Mouse (Mus musculus) kidney, embryonic 15.5 days (tissue): ENCODE measurements around the gene Sct. TPM values are rescaled to one million over a fixed set of nuclear protein-coding genes. Genes with fewer than 3 reads are reported as not detected.
A peak's percentile ranks its signal among the peaks of the same experiment; 100 is the strongest.
"Not testable (repeated sequence)": the region's sequence is repeated elsewhere in the genome, so short reads cannot be mapped to it uniquely, and the experiment has no call there.

Experiments
- ATAC-seq: fragments of 200-750 bp; cut with Nextera tagmentation; replicated peaks from 2 replicates; pipeline ENCODE4 v1.8.0; 2017; ENCODE audit warnings: moderate TSS enrichment; ENCODE audit not compliant: low FRiP score
- H3K27ac ChIP-seq: fragments of 300-500 bp; sonication (generic); 2 replicates; pipeline ENCODE4 v1.5.1; 2015; ENCODE audit warnings: mild to moderate bottlenecking, inconsistent platforms
- H3K27me3 ChIP-seq: fragments of 300-500 bp; sonication (generic); 2 replicates; pipeline ENCODE4 v1.6.1; 2015; ENCODE audit warnings: inconsistent platforms
- H3K36me3 ChIP-seq: fragments of 300-500 bp; sonication (generic); 2 replicates; pipeline ENCODE4 v1.6.1; 2015; ENCODE audit warnings: inconsistent platforms
- H3K4me1 ChIP-seq: fragments of 300-500 bp; sonication (generic); 2 replicates; pipeline ENCODE4 v1.6.1; 2015; ENCODE audit warnings: inconsistent platforms
- H3K4me2 ChIP-seq: fragments of 300-500 bp; sonication (generic); 2 replicates; pipeline ENCODE4 v1.6.1; 2015; ENCODE audit warnings: moderate library complexity, mild to moderate bottlenecking, inconsistent platforms
- H3K4me3 ChIP-seq: fragments of 300-500 bp; sonication (generic); replicated peaks from 2 replicates; pipeline ENCODE4 v1.5.1; 2015; ENCODE audit warnings: mild to moderate bottlenecking, inconsistent platforms
- H3K9ac ChIP-seq: fragments of 300-500 bp; sonication (generic); 2 replicates; pipeline ENCODE4 v1.6.1; 2015; ENCODE audit warnings: mild to moderate bottlenecking, inconsistent platforms
- H3K9me3 ChIP-seq: fragments of 300-500 bp; sonication (generic); replicated peaks from 2 replicates; pipeline ENCODE4 v1.6.1; 2016; ENCODE audit warnings: inconsistent platforms
- WGBS: fragments of 180-500 bp; shearing (Covaris S2); methylation state at CpG from one replicate; pipeline ENCODE4 v1.1.7; 2015; ENCODE audit warnings: mixed read lengths; 5-methylcytosine and 5-hydroxymethylcytosine counted together
- polyA plus RNA-seq: library from polyadenylated mRNA; unstranded; fragments of >200 nt; fragmentation: Nextera tagmentation; extraction: Ambion mirVana; gene quantifications from 2 replicates; pipeline ENCODE4 v1.2.1, GENCODE M21; 2015

Gene Sct
- polyA plus RNA-seq, 1 experiment from 2014 or later, result 41.1 TPM

DNA sequence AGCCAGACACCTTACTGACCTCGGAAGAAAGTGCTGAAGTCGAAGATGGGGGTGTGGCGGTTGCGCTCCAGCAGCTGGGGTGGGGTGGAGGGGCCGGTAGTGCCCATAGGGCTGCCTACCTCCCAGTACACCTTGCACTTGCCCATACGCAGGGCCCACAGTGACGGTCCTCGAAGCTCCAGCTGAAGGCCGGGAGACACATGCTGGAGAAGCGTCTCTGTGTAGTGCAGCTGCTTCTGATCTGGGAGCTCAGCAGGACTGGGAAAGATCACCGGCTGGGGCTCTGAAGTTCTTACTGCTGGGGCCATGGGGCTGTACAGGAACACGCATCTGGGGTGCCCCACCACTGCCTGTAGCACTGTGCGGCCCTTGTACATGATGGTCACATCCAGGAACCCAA, 15.3 kb downstream of the Sct start:
- Histone ChIP-seq H3K36me3 (peaks cover 57% of the 10 kb centered on the region), H3K27ac (no peak overlapping the region), H3K4me3 (no peak overlapping the region), H3K9ac (no peak overlapping the region), H3K4me2 (no peak overlapping the region), H3K27me3 (no peaks in the 10 kb centered on the region), H3K9me3 (no peaks in the 10 kb centered on the region), H3K4me1 (peaks cover 24% of the 10 kb centered on the region)
- WGBS, result 92% methylated on average over 13 of the region's 13 CpGs
- no peak; the same call in 1 of the 2 replicates for ATAC-seq

DNA sequence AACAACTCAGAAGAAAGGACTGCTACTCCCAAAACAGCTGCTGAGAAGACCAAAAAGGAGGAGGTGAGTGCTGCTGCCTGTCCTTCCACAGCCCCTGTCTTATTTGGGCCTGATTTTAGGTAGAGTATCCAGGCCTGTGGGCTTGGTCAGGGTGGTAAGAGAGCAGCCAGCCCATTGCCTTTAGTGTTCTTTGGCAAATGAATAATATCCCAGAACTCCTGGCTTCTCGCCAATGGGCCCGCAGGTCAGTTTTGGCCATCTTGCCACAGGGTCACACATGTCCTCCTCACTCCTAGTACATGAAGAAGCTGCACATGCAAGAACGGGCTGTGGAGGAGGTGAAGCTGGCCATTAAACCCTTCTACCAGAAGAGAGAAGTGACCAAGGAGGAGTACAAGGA, 17.5 kb downstream of the Sct start:
- Histone ChIP-seq H3K27me3 (no peaks in the 10 kb centered on the region), H3K4me1 (peaks cover 22% of the 10 kb centered on the region), H3K36me3 (peaks cover 79% of the 10 kb centered on the region), H3K4me3 (no peak overlapping the region), H3K9ac (no peak overlapping the region), H3K4me2 (no peak overlapping the region), H3K27ac (no peak overlapping the region), H3K9me3 (no peaks in the 10 kb centered on the region)
- no peak for ATAC-seq
- WGBS, result 88% methylated on average over 3 of the region's 3 CpGs

DNA sequence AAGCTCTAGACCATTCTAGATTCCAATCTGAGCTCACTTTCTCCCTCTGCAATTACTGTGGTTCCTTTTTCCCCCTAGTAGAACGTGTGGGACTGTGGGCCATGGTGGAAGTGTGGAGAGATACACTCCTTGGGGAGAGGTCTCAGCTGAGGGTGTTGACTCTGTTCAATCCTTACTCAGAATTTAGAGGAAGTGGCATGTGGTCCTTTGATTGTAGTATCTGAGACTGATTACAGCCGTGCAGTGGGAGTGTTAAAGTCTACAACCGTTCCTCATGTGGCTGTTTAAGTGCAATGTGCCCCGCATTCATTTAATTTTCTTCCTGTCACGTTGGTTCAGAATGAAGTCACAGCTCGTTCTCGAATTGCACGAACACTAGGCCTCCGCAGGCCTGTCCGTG, 22.8 kb downstream of the Sct start:
- H3K4me3 ChIP-seq, result no peak overlapping the region

DNA sequence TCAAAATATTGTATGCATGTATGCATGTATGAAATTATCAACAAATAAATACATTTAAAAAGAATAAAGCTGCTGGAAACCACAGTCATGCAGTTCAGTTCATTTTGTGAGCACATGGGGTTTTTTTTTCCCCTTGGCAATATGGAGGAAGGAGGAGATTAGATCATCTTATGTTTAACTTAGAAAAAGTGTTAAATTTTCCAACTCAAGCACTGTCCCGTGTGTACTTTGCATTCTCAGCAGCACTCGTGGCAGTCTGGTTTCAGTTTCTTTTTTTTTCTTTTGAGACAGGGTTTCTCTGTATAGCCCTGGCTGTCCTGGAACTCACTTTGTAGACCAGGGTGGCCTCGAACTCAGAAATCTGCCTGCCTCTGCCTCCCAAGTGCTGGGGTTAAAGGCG, 28.4 kb downstream of the Sct start:
- ATAC-seq, H3K4me3 ChIP-seq, H3K27ac ChIP-seq, H3K4me2 ChIP-seq, H3K9me3 ChIP-seq, H3K4me1 ChIP-seq, H3K9ac ChIP-seq, H3K27me3 ChIP-seq: not testable (repeated sequence)
- WGBS, result 92% methylated on average over 4 of the region's 4 CpGs
- H3K36me3 ChIP-seq, result peaks cover 98% of the 10 kb centered on the region

More for the DNA sequence above, 22.8 kb downstream of the Sct start:
- WGBS, result 93% methylated on average over 10 of the region's 10 CpGs
- Histone ChIP-seq H3K36me3 (peaks cover 98% of the 10 kb centered on the region), H3K27me3 (no peaks in the 10 kb centered on the region), H3K27ac (no peak overlapping the region), H3K9ac (no peak overlapping the region), H3K4me1 (no peaks in the 10 kb centered on the region), H3K4me2 (no peak overlapping the region), H3K9me3 (no peaks in the 10 kb centered on the region)
- ATAC-seq, result no peak

DNA sequence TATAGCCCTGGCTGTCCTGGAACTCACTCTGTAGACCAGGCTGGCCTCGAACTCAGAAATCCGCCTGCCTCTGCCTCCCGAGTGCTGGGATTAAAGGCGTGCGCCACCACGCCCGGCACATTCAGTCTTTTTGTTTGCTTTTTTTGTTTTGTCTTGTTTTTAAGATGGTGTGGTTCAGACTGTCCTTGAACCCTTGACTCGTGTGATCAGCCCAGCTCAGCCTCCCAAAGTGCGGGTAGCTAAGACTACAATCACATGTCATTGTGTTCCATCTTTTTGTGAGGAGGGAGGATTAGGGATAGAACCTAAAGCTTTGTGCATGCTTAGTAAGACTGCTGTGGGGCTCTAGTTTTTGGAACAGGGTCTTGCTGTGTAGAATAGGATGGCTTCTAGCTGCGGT, 47.4 kb downstream of the Sct start:
- 95% methylated on average over 10 of the region's 10 CpGs for WGBS
- no peak for ATAC-seq
- H3K4me3 ChIP-seq, result no peak overlapping the region
- H3K9ac ChIP-seq, result no peak overlapping the region
- peaks cover 61% of the 10 kb centered on the region for H3K36me3 ChIP-seq
- H3K4me2 ChIP-seq, result no peak overlapping the region
- H3K27ac ChIP-seq, result no peak overlapping the region
- H3K27me3 ChIP-seq, result no peaks in the 10 kb centered on the region
- peaks cover 24% of the 10 kb centered on the region for H3K4me1 ChIP-seq
- no peaks in the 10 kb centered on the region for H3K9me3 ChIP-seq

DNA sequence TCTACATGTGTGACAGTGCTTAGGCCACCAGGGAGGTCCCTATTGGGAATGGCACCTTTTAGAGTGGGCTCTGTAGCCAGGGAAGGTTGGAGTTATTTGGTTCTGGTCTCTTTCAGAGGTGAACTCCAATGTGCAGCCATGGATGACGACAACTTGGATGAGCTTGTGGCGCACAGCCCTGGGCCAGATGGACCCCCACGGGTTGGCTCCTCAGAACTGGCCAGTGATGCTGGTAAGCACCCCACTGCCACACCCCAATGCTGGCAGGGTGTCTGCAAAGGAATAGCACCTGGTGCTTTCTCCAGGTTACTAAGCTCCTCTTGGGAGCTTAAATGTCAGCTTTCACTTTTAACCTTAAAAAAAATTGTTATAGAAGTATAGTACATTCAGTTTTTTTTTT, 47.8 kb downstream of the Sct start:
- no peak for ATAC-seq
- Histone ChIP-seq H3K27me3 (no peaks in the 10 kb centered on the region), H3K9me3 (no peaks in the 10 kb centered on the region), H3K36me3 (peaks cover 57% of the 10 kb centered on the region), H3K9ac (no peak overlapping the region), H3K4me1 (peaks cover 24% of the 10 kb centered on the region), H3K4me2 (no peak overlapping the region), H3K27ac (no peak overlapping the region), H3K4me3 (no peak overlapping the region)
- 86% methylated on average over 3 of the region's 3 CpGs for WGBS

DNA sequence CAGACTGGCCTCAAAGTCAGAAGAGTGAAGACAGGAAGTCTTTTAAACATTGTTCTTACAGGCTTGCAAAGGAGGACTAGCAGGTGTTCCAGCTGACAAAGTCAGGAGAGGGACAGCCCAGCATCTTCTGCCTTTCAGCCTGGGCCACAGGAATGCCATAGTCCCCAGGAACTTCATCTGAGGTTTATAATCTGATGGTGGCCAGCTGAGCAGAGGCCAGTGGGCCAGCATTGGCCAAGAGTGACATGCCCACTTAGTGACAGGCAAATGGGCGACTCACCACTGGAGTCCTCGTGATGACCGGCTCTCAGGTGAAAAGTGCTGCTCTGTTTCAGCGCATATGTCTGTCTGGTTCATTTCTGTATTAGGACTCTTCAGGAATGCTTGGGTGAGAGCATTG, 48.4 kb downstream of the Sct start:
- Histone ChIP-seq H3K9me3 (no peaks in the 10 kb centered on the region), H3K4me1 (peaks cover 24% of the 10 kb centered on the region), H3K27ac (no peak overlapping the region), H3K27me3 (no peaks in the 10 kb centered on the region), H3K36me3 (peaks cover 52% of the 10 kb centered on the region), H3K4me3 (peak overlapping the region; percentile 82), H3K9ac (0 out of 2 replicates have a peak overlapping the region, but pooled peaks have one; percentile 94), H3K4me2 (peak overlapping the region; percentile 84; the same call in 1 of the 2 replicates)
- 93% methylated on average over 4 of the region's 4 CpGs for WGBS
- ATAC-seq, result no peak

DNA sequence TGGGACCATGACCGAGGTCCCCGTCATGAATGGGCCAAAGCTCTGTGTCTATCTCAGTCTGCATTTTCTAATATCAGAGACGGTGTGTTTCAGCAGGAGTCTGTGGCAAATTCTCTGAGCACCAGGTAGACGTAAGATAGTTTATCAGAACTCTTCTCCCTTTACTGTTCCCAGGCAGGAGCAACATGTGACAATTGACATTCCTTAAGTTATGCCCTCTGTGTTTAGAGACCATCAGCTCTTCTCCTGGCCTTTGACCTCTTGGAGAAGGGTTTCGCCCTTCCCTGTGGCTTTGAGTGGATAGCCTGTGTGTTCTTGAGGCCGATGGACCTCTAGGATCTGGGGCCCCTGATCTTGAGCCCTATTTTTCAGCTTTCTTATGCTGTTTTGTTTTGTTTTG, 49.2 kb downstream of the Sct start:
- Histone ChIP-seq H3K4me1 (peaks cover 24% of the 10 kb centered on the region), H3K27me3 (no peaks in the 10 kb centered on the region), H3K4me2 (peak overlapping the region; percentile 84), H3K9ac (peak overlapping the region; percentile 94), H3K36me3 (peaks cover 43% of the 10 kb centered on the region), H3K27ac (no peak overlapping the region), H3K9me3 (no peaks in the 10 kb centered on the region), H3K4me3 (peak overlapping the region; percentile 82)
- ATAC-seq, result no peak
- 59% methylated on average over 6 of the region's 6 CpGs for WGBS

Other genes starting within 250 kb of the Sct start
- gene B4galnt4, start 218.0 kb downstream of the Sct start, polyA plus RNA-seq, result 12.4 and 15.4 TPM in 2 replicates
- gene Pkp3, start 200.9 kb downstream of the Sct start, polyA plus RNA-seq, result 7.8 and 7.9 TPM in 2 replicates
- gene Sigirr, start 178.6 kb downstream of the Sct start, polyA plus RNA-seq, result 20.8 and 24.7 TPM in 2 replicates
- 6.0 TPM in 2 replicates for gene Ano9, start 161.3 kb downstream of the Sct start, polyA plus RNA-seq
- 79.9 and 83.4 TPM in 2 replicates for gene Ptdss2, start 156.8 kb downstream of the Sct start, polyA plus RNA-seq
- 115 and 122 TPM in 2 replicates for gene Rnh1, start 106.3 kb downstream of the Sct start, polyA plus RNA-seq
- gene Hras, start 85.1 kb downstream of the Sct start, polyA plus RNA-seq, result 92.1 and 98.0 TPM in 2 replicates
- 10.3 and 13.9 TPM in 2 replicates for gene Lrrc56, start 85.0 kb downstream of the Sct start, polyA plus RNA-seq
- gene Lmntd2, start 65.1 kb downstream of the Sct start, polyA plus RNA-seq, result 3.4 and 3.5 TPM in 2 replicates
- 57.5 and 66.9 TPM in 2 replicates for gene Rassf7, start 63.3 kb downstream of the Sct start, polyA plus RNA-seq
- gene Phrf1, start 50.3 kb downstream of the Sct start, polyA plus RNA-seq, result 73.1 and 78.3 TPM in 2 replicates
- 3.5 and 3.8 TPM in 2 replicates for gene Irf7, start 12.7 kb downstream of the Sct start, polyA plus RNA-seq
- gene Cdhr5, start 2.3 kb downstream of the Sct start, polyA plus RNA-seq, result 8.2 and 8.6 TPM in 2 replicates
- gene Drd4, start 12.9 kb upstream of the Sct start, polyA plus RNA-seq, result 1.4 and 1.8 TPM in 2 replicates
- gene Deaf1, start 48.6 kb upstream of the Sct start, polyA plus RNA-seq, result 68.2 and 81.1 TPM in 2 replicates
- gene Tmem80, start 48.6 kb upstream of the Sct start, polyA plus RNA-seq, result 52.8 and 54.4 TPM in 2 replicates
- 33.1 and 39.6 TPM in 2 replicates for gene Eps8l2, start 59.7 kb upstream of the Sct start, polyA plus RNA-seq
- 340 and 353 TPM in 2 replicates for gene Taldo1, start 113.1 kb upstream of the Sct start, polyA plus RNA-seq
- 61.5 and 61.8 TPM in 2 replicates for gene Gatd1, start 135.0 kb upstream of the Sct start, polyA plus RNA-seq
- gene Cend1, start 150.4 kb upstream of the Sct start, polyA plus RNA-seq, result 2.6 and 3.4 TPM in 2 replicates
- gene Slc25a22, start 158.8 kb upstream of the Sct start, polyA plus RNA-seq, result 27.6 and 34.0 TPM in 2 replicates
- gene Pidd1, start 164.9 kb upstream of the Sct start, polyA plus RNA-seq, result 10.5 and 12.6 TPM in 2 replicates
- 1,339 and 1,510 TPM in 2 replicates for gene Rplp2, start 168.2 kb upstream of the Sct start, polyA plus RNA-seq
- gene Pnpla2, start 176.1 kb upstream of the Sct start, polyA plus RNA-seq, result 36.3 and 41.7 TPM in 2 replicates
- gene Cracr2b, start 182.0 kb upstream of the Sct start, polyA plus RNA-seq, result 19.3 and 22.0 TPM in 2 replicates
- 30.9 and 34.8 TPM in 2 replicates for gene Cd151, start 188.3 kb upstream of the Sct start, polyA plus RNA-seq
- 78.7 and 81.5 TPM in 2 replicates for gene Polr2l, start 196.0 kb upstream of the Sct start, polyA plus RNA-seq
- gene Tspan4, start 196.1 kb upstream of the Sct start, polyA plus RNA-seq, result 91.6 and 93.4 TPM in 2 replicates